In the genomic region with DNA sequence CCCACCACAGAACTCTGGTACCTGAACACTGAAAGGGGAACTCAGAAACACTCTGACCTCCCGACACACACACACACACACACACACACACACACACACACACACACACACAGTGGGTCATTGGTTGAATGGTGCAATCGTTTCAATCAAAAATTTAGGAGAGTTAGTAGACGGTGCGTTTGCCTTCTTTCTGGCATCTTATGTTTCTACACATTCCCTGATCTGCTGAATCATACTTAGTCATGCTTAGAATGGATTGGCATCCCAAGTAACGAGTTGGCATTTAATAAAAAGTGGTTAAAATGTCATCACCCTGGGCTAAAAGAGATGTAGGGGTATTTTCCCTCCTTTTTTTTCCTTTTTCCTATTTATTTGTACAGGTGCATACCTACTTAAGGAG, we compare ENCODE assay signal across 28 mouse cellular contexts. TPM values are rescaled to one million over a fixed set of nuclear protein-coding genes. Genes with fewer than 3 reads are reported as not detected.
DNase-seq lines count a peak whose midpoint lies in the region; ATAC-seq and TF ChIP-seq lines count a peak whose summit lies in the region.
"Had no signal": no experiment of that assay in that cellular context is flagged by ENCODE, and none has a peak within 500 bp of the region (broad histone marks: within the 10 kb centered on the region; RNA-seq: fewer than 3 reads in every experiment).

No protein-coding gene starts in this region.

- no peak for TF ChIP-seq CTCF in lung, embryonic 14.5 days (IDR thresholded peaks at IDR 0.05; ENCODE audit: low read depth)
- no peak for TF ChIP-seq CTCF in Patski (IDR thresholded peaks at IDR 0.05)

- no peaks in the 10 kb centered on the region; the same call in 1 of the 2 replicates for H3K4me1 ChIP-seq in lung, embryonic 14.5 days (ENCODE audit: insufficient read depth)

- peak; percentile 5 for DNase-seq in lung, embryonic 14.5 days
- DNase-seq in lung, adult 18-20 months, result no peak
- peak; percentile 33 for DNase-seq in 416B (ENCODE audit: low read depth)
- DNase-seq in Patski (ENCODE audit: low read depth, low spot score), result peak; percentile 20
- no peak for DNase-seq in c-Kit-positive CD71-positive TER-119-positive erythroid progenitor cells, embryonic 14.5 days (ENCODE audit: low spot score)
- no peak for DNase-seq in neural tube, embryonic 10.5 days (ENCODE audit: extremely low spot score, low spot score)
- DNase-seq: adrenal gland, adult 8-10 months; cerebellum, adult 8-10 months; cerebellum, postnatal 25 days; embryo, embryonic 11 days; kidney, adult 8-10 months; kidney, postnatal 4 days; liver, embryonic 13.5 days; lung, adult 2 months; lung, postnatal 14 days; right cerebral cortex, postnatal 25 days had no signal

- 66% methylated on average over 5 of the region's 5 CpGs for WGBS in lung, embryonic 14.5 days

- no peaks in the 10 kb centered on the region for H3K36me3 ChIP-seq in lung, embryonic 14.5 days (ENCODE audit: insufficient read depth)
- H3K36me3 ChIP-seq: embryonic facial prominence, embryonic 12.5 days; heart, embryonic 15.5 days; limb, embryonic 10.5 days; limb, embryonic 15.5 days; liver, embryonic 13.5 days; midbrain, embryonic 10.5 days; stomach, embryonic 15.5 days had no signal

- CTCF ChIA-PET in Patski (lab: Charles Lee), result no interaction called here

- POLR2A ChIA-PET in Patski (lab: Charles Lee), result no interaction called here

- H3K4me2 ChIP-seq in lung, embryonic 14.5 days, result no peak overlapping the region
- H3K4me2 ChIP-seq: embryonic facial prominence, embryonic 12.5 days; heart, embryonic 15.5 days; limb, embryonic 15.5 days; liver, embryonic 13.5 days; stomach, embryonic 15.5 days had no signal

- H3K27me3 ChIP-seq in lung, embryonic 14.5 days (ENCODE audit: insufficient read depth, low read length), result peaks cover 43% of the 10 kb centered on the region
- H3K27me3 ChIP-seq in Patski, result peaks cover 34% of the 10 kb centered on the region

- no peak for ATAC-seq in lung, embryonic 14.5 days (ENCODE audit: insufficient read depth)
- ATAC-seq in Patski, result no peak
- ATAC-seq: activated CD4-positive, CD25-positive, alpha-beta regulatory T cell, adult 4 months; CD4-positive, CD25-positive, alpha-beta regulatory T cell, adult 4 months; hindbrain, embryonic 16.5 days; midbrain, embryonic 16.5 days had no signal

- no peak overlapping the region for H3K4me3 ChIP-seq in lung, embryonic 14.5 days (ENCODE audit: low read depth, low read length)
- H3K4me3 ChIP-seq: embryonic facial prominence, embryonic 12.5 days; heart, embryonic 15.5 days; limb, embryonic 10.5 days; limb, embryonic 15.5 days; liver, embryonic 13.5 days; midbrain, embryonic 10.5 days; myocyte; stomach, embryonic 15.5 days had no signal

- H3K9me3 ChIP-seq in lung, embryonic 14.5 days (ENCODE audit: low read depth, low read length), result no peaks in the 10 kb centered on the region; the same call in 1 of the 2 replicates
- H3K9me3 ChIP-seq: embryonic facial prominence, embryonic 12.5 days; heart, embryonic 15.5 days; limb, embryonic 10.5 days; limb, embryonic 15.5 days; liver, embryonic 13.5 days; midbrain, embryonic 10.5 days; stomach, embryonic 15.5 days had no signal

- no peak overlapping the region for H3K27ac ChIP-seq in lung, embryonic 14.5 days (ENCODE audit: low read depth)
- H3K27ac ChIP-seq: embryonic facial prominence, embryonic 12.5 days; heart, embryonic 15.5 days; kidney, postnatal 0 days; limb, embryonic 10.5 days; limb, embryonic 15.5 days; liver, embryonic 13.5 days; midbrain, embryonic 10.5 days; stomach, embryonic 15.5 days had no signal

- H3K9ac ChIP-seq in lung, embryonic 14.5 days, result no peak overlapping the region
- H3K9ac ChIP-seq: embryonic facial prominence, embryonic 12.5 days; heart, embryonic 15.5 days; limb, embryonic 15.5 days; liver, embryonic 13.5 days; stomach, embryonic 15.5 days had no signal

- in situ Hi-C loops in Patski (cut with MboI; ENCODE audit: low pct_unique_long_range_greater_than_20kb), result no loop called here

RNA-seq across cellular contexts. Expression of gene Cnih3, which starts 3.3 kb away (rescaled TPM):
- 0.18 TPM in 1 of 2 replicates, not detected in the other for polyA plus RNA-seq in lung, embryonic 14.5 days (2014; fragmentation: Nextera tagmentation; extraction: Ambion mirVana)
- 0.03 TPM for polyA plus RNA-seq in Patski (2021)
- polyA plus RNA-seq: activated CD4-positive, CD25-positive, alpha-beta regulatory T cell, adult 4 months; CD4-positive, CD25-positive, alpha-beta regulatory T cell, adult 4 months; liver, embryonic 13.5 days had no signal

Comparison
In these comparisons a context has a peak if more than half of its experiments do, and no peak if none do; other contexts are left out.
1. DNase-seq: peak in lung, embryonic 14.5 days (single experiment), 416B (single experiment) and Patski (single experiment); none in lung, adult 18-20 months (0 of 2), c-Kit-positive CD71-positive TER-119-positive erythroid progenitor cells, embryonic 14.5 days (single experiment) and neural tube, embryonic 10.5 days (single experiment).